Mouse (Mus musculus) midbrain, embryonic 10.5 days (tissue): Measurements from ENCODE around the gene Scai. TPM values are rescaled to one million over a fixed set of nuclear protein-coding genes. Genes with fewer than 3 reads are reported as not detected.

Experiments
- DNase-seq: peaks from one replicate; pipeline ENCODE4 v3.0.0-alpha.2; 2017; ENCODE audit warnings: low spot score
- H3K27ac ChIP-seq: fragments of 300-500 bp; sonication (generic); replicated peaks from 2 replicates; pipeline ENCODE4 v1.5.1; 2016; ENCODE audit warnings: mild to moderate bottlenecking
- H3K27me3 ChIP-seq: fragments of 300-500 bp; sonication (generic); 2 replicates; pipeline ENCODE4 v1.6.1; 2016; ENCODE audit warnings: low read depth, mild to moderate bottlenecking; ENCODE audit not compliant: poor library complexity, severe bottlenecking
- H3K36me3 ChIP-seq: fragments of 300-500 bp; sonication (generic); 2 replicates; pipeline ENCODE4 v1.6.1; 2016; ENCODE audit warnings: mild to moderate bottlenecking, moderate library complexity
- H3K4me1 ChIP-seq: fragments of 300-500 bp; sonication (generic); 2 replicates; pipeline ENCODE4 v1.6.1; 2016
- H3K4me3 ChIP-seq: fragments of 300-500 bp; sonication (generic); 2 replicates; pipeline ENCODE4 v1.5.1; 2016; ENCODE audit warnings: mild to moderate bottlenecking, moderate library complexity
- H3K9me3 ChIP-seq: fragments of 300-500 bp; sonication (generic); replicated peaks from 2 replicates; pipeline ENCODE4 v1.6.1; 2016; ENCODE audit warnings: mild to moderate bottlenecking
- WGBS: fragments of 180-500 bp; shearing (Covaris S2); methylation state at CpG from one replicate; pipeline ENCODE4 v1.1.7; 2016; 5-methylcytosine and 5-hydroxymethylcytosine counted together
- polyA plus RNA-seq: library from polyadenylated mRNA; unstranded; fragments of >200 nt; fragmentation: Nextera tagmentation; extraction: Ambion mirVana; gene quantifications from 2 replicates; pipeline ENCODE4 v1.2.1, GENCODE M21; 2016

The Scai gene
- polyA plus RNA-seq, 1 experiment from 2014 or later = 9.3 TPM

DNA sequence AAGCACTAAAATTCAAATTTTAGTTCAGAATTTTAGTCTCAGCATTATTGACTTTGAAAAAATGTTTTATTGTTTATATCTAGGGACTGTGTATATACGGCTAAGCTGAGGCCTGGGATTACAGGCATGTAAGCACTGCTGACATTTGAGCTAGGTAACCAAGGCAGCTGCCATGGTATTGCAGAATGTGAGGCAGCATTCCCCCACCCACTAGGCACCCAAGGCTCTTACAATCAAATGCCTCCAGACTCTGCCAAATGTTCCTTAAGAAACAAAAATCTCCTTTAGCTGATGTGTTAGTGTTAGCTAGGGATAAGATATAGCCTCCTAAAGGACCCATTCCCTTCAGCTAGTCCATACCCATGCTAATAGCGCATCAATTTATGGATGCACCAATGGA lies 6.9 kb downstream of the Scai start:
- Histone ChIP-seq H3K9me3 (no peaks in the 10 kb centered on the region), H3K4me3 (no peak overlapping the region), H3K36me3 (peaks cover 63% of the 10 kb centered on the region), H3K27me3 (no peaks in the 10 kb centered on the region), H3K4me1 (peaks cover 5% of the 10 kb centered on the region), H3K27ac (no peak overlapping the region)
- DNase-seq = no peak
- WGBS = 94% methylated on average over 2 of the region's 2 CpGs

DNA sequence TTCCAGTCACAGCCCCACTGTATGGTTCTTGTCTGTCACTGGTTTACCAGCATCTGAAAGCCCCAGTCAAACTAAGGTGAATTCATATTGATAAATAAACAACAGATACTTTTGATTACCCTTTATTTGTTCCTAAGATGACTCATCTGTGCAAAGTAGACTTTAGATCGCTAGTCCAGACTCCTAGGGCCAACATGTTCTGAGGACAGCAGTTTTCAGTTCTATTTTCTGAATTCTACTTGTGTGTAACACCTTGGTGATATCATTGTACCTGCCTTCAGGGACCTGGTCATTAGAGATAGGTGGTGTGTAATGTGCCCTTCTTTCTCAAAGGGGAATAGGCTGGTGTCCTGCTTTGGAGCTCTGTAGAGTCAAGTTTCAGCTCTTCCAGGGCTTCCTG lies 29.5 kb downstream of the Scai start:
- Histone ChIP-seq H3K27me3 (no peaks in the 10 kb centered on the region), H3K27ac (no peak overlapping the region)
- WGBS = 88% methylated on average over 1 of the region's 1 CpGs

DNA sequence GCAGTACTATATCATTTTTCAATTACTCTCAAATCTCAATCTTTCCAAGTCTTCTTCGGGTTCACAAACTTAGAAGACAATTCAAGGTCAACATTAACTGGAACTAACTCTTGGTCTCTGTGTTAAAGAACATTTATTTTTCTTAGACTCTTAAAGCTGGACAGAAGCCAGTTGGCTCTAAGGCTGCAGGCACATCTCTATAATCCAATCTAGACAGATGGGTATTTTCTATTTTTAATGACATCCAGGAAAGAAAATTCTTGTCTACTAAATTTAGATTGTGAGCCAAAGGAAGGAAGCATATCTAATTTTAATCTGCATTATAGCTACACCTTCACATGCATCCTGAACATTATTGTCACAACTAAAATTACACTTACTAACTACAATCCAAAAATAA lies 32.6 kb downstream of the Scai start:
- DNase-seq = no peak
- H3K4me3 ChIP-seq = no peak overlapping the region
- no peaks in the 10 kb centered on the region for H3K4me1 ChIP-seq
- no peak overlapping the region for H3K27ac ChIP-seq
- peaks cover 13% of the 10 kb centered on the region for H3K36me3 ChIP-seq
- H3K9me3 ChIP-seq = no peaks in the 10 kb centered on the region
- 83% methylated on average over 1 of the region's 1 CpGs for WGBS
- H3K27me3 ChIP-seq = no peaks in the 10 kb centered on the region

More for the DNA sequence above, 29.5 kb downstream of the Scai start:
- Histone ChIP-seq H3K9me3 (no peaks in the 10 kb centered on the region), H3K4me1 (no peaks in the 10 kb centered on the region), H3K4me3 (no peak overlapping the region), H3K36me3 (peaks cover 16% of the 10 kb centered on the region)
- DNase-seq = no peak

DNA sequence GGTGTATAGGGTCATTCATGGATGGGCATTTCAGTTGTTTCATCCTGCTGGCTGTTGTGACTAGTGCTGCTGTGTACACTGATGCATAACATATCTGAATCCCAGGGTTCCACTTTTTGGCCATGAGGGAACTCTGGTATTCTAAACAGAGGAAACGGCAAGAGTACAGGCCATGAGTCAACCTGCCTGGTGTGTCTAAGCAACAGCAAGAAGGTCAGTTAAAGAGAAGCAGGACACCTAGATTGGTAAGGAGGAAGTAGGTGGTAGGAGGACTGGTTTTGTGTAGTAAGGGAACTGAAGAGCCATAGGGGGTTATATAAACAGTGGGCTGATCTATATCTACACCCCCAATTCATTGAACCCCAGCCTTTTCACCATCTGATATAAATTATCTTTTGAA lies 33.7 kb downstream of the Scai start:
- WGBS = 75% methylated on average over 1 of the region's 1 CpGs
- Histone ChIP-seq H3K4me1 (no peaks in the 10 kb centered on the region), H3K27me3 (no peaks in the 10 kb centered on the region), H3K9me3 (no peaks in the 10 kb centered on the region), H3K27ac (no peak overlapping the region), H3K36me3 (peaks cover 9% of the 10 kb centered on the region), H3K4me3 (no peak overlapping the region)
- no peak for DNase-seq

DNA sequence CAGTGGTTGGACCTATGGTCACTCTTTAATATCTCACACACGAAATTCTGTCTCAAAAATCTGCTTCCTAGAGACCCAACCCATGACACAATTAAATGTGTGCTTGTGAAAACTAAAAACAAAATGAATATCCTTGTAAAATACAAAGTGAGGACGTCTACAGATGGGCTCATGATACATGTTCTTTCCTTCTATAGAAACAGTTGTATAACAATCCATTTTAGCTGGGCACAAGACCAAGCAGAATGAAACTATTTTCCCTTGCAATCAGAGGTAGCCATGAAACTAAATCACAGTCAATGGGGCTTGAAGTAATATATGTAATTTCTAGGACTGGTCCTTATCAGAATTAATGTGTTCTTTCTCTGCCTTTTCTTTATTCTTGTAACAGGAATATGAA lies 39.6 kb downstream of the Scai start:
- no peaks in the 10 kb centered on the region for H3K27me3 ChIP-seq
- no peak for DNase-seq
- no peaks in the 10 kb centered on the region for H3K9me3 ChIP-seq
- peaks cover 7% of the 10 kb centered on the region for H3K36me3 ChIP-seq
- no peak overlapping the region for H3K4me3 ChIP-seq
- H3K27ac ChIP-seq = no peak overlapping the region
- H3K4me1 ChIP-seq = no peaks in the 10 kb centered on the region
- WGBS = 83% methylated on average over 2 of the region's 2 CpGs

DNA sequence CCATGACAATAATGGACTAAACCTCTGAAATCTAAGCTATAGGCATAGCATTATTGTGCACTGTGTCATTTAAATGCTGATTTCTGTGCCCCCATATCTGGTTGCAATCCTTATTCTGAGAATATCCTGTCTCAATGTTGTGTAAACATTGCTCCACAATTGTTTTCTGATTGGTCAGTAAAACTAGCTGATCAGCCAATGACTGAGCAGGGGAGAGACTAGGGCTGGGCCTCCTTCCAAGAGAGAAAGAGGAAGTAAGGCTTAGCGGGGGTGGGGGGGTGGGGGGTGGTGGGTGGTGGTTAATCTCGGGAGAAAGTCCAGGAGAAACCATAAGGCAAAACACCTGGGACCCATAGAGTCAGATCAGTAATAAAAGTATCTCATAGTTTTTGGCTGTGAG lies 42.5 kb downstream of the Scai start:
- H3K9me3 ChIP-seq = no peaks in the 10 kb centered on the region
- no peak for DNase-seq
- H3K36me3 ChIP-seq = peaks cover 7% of the 10 kb centered on the region
- no peaks in the 10 kb centered on the region for H3K27me3 ChIP-seq
- 57% methylated on average over 2 of the region's 2 CpGs for WGBS
- H3K4me1 ChIP-seq = no peaks in the 10 kb centered on the region
- H3K27ac ChIP-seq = no peak overlapping the region
- no peak overlapping the region for H3K4me3 ChIP-seq

DNA sequence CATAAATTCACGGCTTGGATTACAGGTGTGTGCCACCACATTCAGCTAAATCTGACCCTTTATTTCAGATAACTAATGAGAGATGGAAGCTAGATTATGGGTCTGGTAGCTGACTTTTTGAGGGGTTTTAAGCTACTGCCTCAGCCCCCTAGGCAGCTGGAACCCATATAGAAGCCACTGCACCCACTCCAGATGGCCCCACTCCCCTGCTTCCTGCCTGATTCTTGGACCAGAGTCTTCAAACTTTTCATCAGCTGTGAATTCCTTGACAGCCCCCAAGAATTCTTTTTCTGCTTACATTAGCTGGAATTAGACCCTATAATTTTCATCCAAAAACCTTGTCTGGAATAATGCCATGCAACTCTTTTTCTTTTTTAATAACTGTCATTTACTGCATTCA lies 44.1 kb downstream of the Scai start:
- H3K4me3 ChIP-seq = no peak overlapping the region
- H3K36me3 ChIP-seq = peaks cover 7% of the 10 kb centered on the region
- no peaks in the 10 kb centered on the region for H3K4me1 ChIP-seq
- H3K27me3 ChIP-seq = no peaks in the 10 kb centered on the region
- whole genome bisulfite sequencing = 95% methylated on average over 1 of the region's 1 CpGs
- H3K27ac ChIP-seq = no peak overlapping the region
- DNase-seq = no peak
- H3K9me3 ChIP-seq = no peaks in the 10 kb centered on the region

DNA sequence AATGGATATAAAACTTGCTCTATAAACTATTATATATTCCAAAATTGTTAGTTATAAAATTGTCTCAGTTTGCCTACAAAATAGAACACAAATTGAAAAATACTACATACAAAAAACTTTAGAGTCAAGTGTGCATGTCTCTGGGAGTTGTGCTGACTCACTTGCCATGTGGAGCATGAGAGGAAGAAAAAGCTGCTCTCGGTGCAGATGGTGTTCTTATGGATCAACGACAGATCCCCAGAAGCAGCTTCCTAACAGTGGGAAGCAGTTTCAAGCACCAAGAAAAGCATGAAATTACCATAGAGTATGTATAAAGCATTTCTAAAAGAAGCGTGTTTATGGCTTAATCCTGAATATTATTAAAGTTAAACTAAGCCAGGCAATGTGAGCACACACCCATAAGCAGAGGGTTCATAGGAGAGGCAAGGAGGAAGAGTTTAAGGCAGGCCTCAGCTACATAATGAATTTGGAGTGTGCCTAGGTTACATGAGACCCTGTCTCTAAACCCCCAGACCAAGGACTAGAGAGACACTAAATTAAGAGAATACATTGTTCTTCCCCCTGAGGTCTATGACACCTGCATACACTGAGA lies 48.1 kb downstream of the Scai start:
- Histone ChIP-seq H3K9me3 (no peaks in the 10 kb centered on the region), H3K4me3 (no peak overlapping the region), H3K27ac (no peak overlapping the region), H3K27me3 (no peaks in the 10 kb centered on the region), H3K36me3 (peaks cover 2% of the 10 kb centered on the region), H3K4me1 (no peaks in the 10 kb centered on the region)
- DNase-seq = no peak
- WGBS = 89% methylated on average over 3 of the region's 3 CpGs

DNA sequence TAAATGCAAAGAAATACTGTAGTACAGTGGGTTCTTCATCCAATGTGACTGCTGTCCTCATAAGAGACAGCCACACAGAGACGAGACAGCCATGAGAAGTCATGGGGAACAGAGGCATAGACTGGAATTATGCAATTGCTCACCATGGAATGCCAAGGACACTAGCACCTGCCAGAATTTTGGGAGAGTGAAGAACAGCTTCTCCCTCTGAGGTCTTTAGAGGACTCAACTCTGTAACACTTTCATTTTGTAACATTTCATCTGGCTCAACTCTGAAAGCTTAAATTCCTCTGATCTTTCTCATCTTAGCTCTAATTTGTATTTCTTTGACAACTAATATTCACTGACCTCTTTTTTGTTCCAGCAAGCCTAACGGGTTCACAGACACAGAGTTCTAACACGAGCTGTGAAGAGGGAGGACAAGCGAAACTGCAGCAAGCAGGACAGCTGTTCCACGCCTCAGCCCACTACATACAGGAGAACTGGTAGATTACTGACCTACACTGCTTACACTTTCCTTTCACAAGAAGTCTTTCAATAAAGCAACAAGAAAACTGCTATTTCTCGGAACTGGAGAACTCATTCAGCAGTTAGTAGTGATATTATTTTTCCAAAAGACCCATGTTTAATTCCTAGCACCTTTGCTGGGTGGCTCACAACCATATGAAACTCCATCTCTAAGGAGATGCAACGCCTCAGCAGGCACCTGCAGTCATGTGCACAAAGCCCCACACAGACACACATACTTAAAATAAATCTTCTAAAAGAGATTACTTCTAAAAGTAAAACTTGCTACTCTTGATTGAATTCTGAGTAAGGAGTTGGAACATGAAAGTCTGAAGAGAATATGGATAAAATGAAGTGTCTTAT lies 49.7 kb downstream of the Scai start:
- 0 out of 2 replicates have a peak, but pooled peaks cover 3% of the 10 kb centered on the region for H3K36me3 ChIP-seq
- no peaks in the 10 kb centered on the region for H3K27me3 ChIP-seq
- no peaks in the 10 kb centered on the region for H3K4me1 ChIP-seq
- 91% methylated on average over 7 of the region's 7 CpGs for WGBS
- no peak overlapping the region for H3K27ac ChIP-seq
- no peaks in the 10 kb centered on the region for H3K9me3 ChIP-seq
- no peak for DNase-seq
- no peak overlapping the region for H3K4me3 ChIP-seq

DNA sequence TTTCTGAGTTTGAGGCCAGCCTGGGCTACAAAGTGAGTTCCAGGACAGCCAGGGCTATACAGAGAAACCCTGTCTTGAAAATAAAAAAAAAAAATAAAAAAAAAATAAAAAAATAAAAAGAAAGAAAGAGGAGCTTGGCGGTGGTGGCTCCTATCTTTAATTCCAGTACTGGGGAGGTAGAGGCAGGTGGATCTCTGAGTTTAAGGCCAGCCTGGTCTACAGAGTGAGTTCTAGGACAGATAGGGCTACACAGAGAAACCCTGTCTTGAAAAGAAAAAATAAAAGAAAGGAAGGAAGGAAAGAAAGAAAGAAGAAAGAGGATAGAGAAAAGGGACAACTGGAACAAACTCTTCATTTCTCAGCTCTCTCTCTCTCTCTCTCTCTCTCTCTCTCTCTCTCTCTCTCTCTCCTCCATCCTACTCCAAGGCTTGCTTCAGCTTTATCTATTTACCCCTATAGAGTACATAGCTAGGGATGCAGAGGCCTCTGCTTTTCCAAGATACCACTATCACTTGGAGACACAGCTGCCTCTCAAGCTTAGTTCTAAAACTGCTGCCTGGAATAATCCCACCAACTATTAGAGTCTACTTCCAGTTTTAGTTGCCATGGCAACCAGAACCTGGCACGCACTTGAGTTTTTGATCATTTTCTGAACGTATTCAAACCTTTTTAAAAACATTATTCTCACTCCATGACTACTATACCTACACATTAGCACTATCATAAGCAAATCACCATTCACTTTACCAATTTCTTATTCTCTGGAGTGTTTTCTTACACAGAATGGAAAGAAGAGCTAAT lies 60.8 kb downstream of the Scai start:
- Histone ChIP-seq H3K4me1 (no peaks in the 10 kb centered on the region), H3K36me3 (peaks cover 17% of the 10 kb centered on the region), H3K27ac (no peak overlapping the region), H3K4me3 (no peak overlapping the region), H3K27me3 (no peaks in the 10 kb centered on the region), H3K9me3 (no peaks in the 10 kb centered on the region)
- no peak for DNase-seq
- WGBS = 92% methylated on average over 3 of the region's 3 CpGs

DNA sequence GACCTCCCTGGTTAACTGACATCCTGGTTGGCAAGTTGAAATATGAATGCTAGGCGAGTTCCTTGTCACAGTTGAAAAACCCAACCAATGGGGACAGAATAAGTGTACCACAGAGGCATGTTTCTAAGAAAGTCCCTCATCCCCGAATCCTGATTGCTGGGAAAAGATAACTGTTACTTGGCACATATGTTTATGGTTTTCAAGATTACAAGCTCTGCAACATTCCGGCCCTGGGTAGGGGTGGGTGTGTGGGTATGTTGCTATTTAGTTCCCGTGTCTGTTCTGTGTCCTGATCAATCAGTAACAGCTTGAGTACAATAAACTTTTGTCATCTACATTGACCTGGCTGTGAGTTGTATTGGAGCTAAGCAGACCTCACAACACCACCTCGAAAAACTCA lies 66.4 kb downstream of the Scai start:
- no peaks in the 10 kb centered on the region for H3K9me3 ChIP-seq
- H3K36me3 ChIP-seq = peaks cover 61% of the 10 kb centered on the region
- 90% methylated on average over 5 of the region's 5 CpGs for WGBS
- H3K4me1 ChIP-seq = no peaks in the 10 kb centered on the region
- H3K27ac ChIP-seq = no peak overlapping the region
- no peak overlapping the region for H3K4me3 ChIP-seq
- no peak for DNase-seq
- no peaks in the 10 kb centered on the region for H3K27me3 ChIP-seq

DNA sequence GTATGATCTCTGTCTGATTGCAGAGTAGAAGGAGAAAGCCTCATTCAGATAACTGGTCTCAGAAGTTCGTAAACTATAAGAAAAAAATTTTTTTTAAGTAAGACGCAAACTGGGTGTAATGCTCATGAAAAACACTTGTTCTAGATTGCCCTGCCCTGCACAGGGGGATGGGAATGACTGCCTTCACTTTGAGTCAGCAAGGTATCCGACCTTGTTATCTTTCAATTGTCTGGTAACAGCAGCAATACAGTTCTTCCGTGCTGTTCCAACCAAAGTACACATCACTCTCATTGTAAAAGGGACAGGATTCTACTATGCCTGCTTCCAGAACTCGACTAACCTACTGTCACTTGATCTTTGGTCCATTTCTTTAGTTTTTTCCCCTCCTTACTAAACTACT lies 69.4 kb downstream of the Scai start:
- DNase-seq = no peak
- no peaks in the 10 kb centered on the region for H3K9me3 ChIP-seq
- H3K4me3 ChIP-seq = no peak overlapping the region
- H3K4me1 ChIP-seq = no peaks in the 10 kb centered on the region
- no peaks in the 10 kb centered on the region for H3K27me3 ChIP-seq
- WGBS = 90% methylated on average over 5 of the region's 5 CpGs
- H3K27ac ChIP-seq = no peak overlapping the region
- peaks cover 84% of the 10 kb centered on the region for H3K36me3 ChIP-seq

DNA sequence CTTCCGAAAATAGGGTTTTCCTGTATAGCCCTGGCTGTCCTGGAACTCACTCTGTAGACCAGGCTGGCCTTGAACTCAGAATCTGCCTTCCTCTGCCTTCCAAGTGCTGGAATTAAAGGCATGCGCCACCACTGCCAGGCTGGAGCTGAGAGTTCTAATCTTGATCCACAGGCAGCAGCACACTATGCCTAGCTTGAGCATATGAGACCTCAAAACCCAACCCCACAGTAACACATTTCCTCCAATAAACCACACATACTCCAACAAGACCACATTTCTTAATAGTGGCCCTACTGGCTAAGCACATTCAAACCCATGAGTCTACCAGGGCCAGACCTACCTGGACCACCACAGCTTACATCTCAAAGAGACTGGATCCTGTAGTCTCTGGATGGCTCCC lies 74.0 kb downstream of the Scai start:
- no peaks in the 10 kb centered on the region for H3K9me3 ChIP-seq
- peaks cover 85% of the 10 kb centered on the region for H3K36me3 ChIP-seq
- WGBS = 82% methylated on average over 2 of the region's 2 CpGs
- no peak overlapping the region for H3K4me3 ChIP-seq
- no peaks in the 10 kb centered on the region for H3K27me3 ChIP-seq
- H3K27ac ChIP-seq = no peak overlapping the region
- DNase-seq = no peak
- no peaks in the 10 kb centered on the region for H3K4me1 ChIP-seq
